Mouse (Mus musculus) adrenal gland, adult 2 months (tissue): ENCODE measurements around the gene Ugt1a5. TPM values are rescaled to one million over a fixed set of nuclear protein-coding genes. Genes with fewer than 3 reads are reported as not detected.

ENCODE experiments used
- DNase-seq: peaks from one replicate; pipeline ENCODE4 v3.0.0; 2021
- polyA plus RNA-seq: library from polyadenylated mRNA; depleted of rRNA; stranded (reverse); fragments of >200 nt; gene quantifications from 2 replicates; pipeline ENCODE4 v1.2.3, GENCODE M21; 2012
- total RNA-seq, 2 experiments: library from RNA; stranded (reverse); gene quantifications; 2 replicates each; pipeline ENCODE4 v1.2.3; 2021

The Ugt1a5 gene
- total and polyA plus RNA-seq, 3 experiments = 0.11 to 0.29 (median 0.14) TPM

- DNase-seq = peak; percentile 61
Measured at GRCm38 (mm10) chr1:88240072-88240471, 74.3 kb downstream of the Ugt1a5 start.

- no peak for DNase-seq
Measured at GRCm38 (mm10) chr1:88240579-88240978, 74.8 kb downstream of the Ugt1a5 start.

GRCm38 (mm10) chr1:88243861-88244260 is 78.0 kb downstream of the Ugt1a5 start:
- DNase-seq = no peak

GRCm38 (mm10) chr1:88245881-88246280 is 80.1 kb downstream of the Ugt1a5 start:
- DNase-seq = no peak

- no peak for DNase-seq
Measured at GRCm38 (mm10) chr1:88246386-88246785, 80.6 kb downstream of the Ugt1a5 start.

DNA sequence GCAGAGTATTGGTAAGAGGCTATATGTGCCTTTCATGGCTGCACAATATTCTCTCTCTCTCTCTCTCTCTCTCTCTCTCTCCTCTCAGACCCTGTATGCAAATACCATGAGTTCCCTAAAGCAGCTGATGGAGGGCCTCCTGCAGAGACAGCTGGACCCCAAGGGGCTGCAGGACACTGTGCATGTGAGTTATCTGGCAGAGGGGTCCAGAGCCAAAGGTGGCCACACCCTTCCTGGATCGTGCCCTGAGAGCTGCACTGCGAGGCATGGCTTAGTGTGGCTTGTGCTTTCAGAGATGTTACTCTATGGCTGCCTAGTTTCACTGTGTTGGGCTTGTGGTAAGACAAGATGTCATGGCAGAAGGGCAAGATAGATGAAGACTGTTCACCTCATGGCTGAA is 81.8 kb downstream of the Ugt1a5 start:
- DNase-seq = no peak

- DNase-seq = no peak
Measured at GRCm38 (mm10) chr1:88248658-88249057, 82.8 kb downstream of the Ugt1a5 start.

GRCm38 (mm10) chr1:88249596-88249995 is 83.8 kb downstream of the Ugt1a5 start:
- no peak for DNase-seq

DNA sequence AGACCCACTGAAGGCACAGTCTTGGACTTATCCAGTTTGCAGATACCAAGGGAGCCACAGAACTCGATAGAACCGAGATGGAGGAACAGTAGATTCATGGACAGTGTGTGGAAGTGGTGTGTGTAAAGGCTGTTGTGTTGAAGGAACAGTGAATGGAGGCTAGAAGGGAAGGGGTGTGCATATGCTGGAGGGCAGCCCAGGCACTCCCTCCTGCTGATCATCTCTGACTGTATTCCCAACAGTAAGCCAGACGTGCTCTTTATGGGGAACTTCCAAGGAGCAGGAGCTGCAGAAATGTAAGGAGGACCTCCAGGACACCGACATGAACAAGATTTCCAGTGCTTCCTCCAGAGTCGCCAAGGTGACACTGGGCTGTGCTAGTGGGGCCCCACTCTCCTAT is 84.2 kb downstream of the Ugt1a5 start:
- DNase-seq = no peak

DNA sequence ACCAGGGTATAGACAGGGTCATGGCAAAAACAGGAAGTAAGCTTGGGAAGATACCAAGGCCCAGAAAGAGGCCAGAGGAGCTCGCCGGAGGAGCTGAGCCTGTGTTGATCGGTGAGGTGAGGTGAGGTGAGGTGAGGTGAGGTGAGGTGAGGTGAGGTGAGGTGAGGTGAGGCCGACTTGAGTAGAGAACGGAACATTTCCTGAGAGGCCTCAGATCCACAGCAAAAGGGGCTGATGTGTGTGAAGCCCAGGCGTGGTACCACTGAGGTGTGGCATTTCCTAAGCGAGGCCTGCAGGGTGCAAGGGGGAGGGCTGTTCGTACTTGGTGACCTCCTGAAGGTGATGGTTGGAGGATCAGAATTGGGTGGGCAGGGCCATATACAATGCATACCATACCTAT is 87.3 kb downstream of the Ugt1a5 start:
- no peak for DNase-seq

- no peak for DNase-seq
Measured at GRCm38 (mm10) chr1:88253540-88253939, 87.7 kb downstream of the Ugt1a5 start.

GRCm38 (mm10) chr1:88254793-88255465 is 89.1 kb downstream of the Ugt1a5 start:
- DNase-seq = no peak

DNA sequence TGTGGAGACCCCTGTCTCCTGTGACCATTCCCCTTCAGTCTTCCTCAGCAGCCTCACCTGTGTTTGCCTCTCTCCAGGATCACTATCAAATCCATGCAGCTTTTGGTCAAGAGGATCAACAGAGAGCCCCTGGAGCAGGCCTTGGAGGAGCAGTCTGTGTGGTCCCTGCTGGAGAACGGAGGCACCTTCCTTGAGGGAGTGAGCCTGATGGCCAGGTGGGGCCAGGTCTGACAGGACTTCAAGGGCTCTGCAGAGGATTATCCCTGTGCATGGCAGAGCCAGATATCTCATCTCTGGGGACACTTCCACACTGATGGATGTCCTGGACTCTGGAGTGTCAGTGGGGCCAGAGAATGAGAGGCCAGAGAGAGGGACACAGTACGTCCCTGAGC is 89.7 kb downstream of the Ugt1a5 start:
- no peak for DNase-seq

- no peak for DNase-seq
Measured at GRCm38 (mm10) chr1:88255989-88256754, 90.4 kb downstream of the Ugt1a5 start.

DNA sequence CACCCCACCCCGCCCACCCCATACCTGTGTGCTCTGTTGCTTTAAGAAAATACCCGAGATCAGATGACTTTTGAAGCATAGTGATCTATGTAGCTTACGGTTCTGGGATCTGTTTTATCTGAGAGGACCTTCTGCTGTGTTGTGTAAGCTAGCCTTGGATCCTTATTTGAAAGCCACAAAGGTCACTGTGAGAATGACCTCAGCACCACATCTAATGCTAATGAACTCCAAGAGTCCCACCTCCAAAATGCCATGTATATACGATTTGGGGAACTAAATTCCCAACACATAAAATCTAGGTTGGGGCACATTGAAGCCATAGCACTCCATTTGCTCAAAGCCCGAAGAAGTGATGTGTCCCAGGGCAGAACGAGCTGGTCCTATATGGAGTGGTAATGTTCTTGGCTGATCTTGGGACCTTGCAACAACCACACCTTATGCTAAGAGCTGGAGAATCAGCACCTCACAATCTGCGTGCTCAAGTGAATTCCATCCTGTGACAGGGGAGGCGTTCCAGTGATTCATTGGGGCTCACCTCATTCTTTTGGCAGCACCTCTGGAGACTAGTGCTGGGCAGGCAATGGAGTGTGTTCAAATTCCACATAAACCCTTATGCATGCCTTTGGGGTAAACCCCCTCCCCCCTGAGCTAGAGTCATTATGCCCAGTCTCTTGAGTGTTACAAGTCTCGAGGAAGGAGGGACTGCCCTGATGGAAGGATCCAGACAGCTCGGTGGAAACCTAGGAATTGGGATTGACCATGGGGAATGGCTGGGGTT is 91.3 kb downstream of the Ugt1a5 start:
- DNase-seq = peak; percentile 22

DNA sequence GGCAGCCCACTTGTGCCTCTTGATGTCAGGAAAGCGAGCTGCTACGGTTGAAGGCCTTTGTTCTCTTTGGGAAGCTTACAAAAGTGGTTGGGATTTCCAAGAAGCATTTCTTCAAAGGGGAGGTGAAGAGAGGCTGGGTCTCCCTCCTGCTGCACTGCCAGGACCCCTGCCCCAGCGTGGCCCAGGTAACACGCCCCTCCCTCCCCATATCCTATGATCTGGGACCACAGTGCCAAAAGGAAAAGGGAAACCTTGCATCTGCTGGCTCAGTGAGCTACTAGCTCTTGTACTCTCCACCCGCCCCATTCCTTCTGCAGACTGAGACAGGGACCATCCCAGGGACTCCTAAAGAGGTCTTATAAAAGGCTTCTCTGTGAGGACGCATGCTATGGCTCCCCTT is 91.9 kb downstream of the Ugt1a5 start:
- DNase-seq = no peak

DNA sequence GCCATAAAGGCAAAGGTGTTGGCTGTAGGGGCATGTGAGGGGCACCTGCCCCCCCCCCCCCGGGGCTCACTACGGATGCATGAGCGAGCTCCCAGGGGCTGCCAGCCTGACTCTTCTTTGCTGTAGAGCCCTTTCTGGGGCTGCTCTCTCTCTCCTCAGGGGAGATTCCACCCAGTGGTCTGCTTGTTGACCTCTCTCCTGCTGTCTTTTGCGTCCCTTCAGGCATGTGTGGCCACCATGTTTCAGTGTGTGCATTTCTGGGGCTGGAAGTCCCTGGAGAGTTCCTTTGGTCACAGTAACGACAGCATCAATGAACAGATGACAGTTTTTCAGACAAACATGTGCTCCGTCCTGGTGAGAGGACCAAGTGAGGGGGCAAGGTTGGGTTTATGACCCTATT is 92.5 kb downstream of the Ugt1a5 start:
- peak; percentile 9 for DNase-seq

DNA sequence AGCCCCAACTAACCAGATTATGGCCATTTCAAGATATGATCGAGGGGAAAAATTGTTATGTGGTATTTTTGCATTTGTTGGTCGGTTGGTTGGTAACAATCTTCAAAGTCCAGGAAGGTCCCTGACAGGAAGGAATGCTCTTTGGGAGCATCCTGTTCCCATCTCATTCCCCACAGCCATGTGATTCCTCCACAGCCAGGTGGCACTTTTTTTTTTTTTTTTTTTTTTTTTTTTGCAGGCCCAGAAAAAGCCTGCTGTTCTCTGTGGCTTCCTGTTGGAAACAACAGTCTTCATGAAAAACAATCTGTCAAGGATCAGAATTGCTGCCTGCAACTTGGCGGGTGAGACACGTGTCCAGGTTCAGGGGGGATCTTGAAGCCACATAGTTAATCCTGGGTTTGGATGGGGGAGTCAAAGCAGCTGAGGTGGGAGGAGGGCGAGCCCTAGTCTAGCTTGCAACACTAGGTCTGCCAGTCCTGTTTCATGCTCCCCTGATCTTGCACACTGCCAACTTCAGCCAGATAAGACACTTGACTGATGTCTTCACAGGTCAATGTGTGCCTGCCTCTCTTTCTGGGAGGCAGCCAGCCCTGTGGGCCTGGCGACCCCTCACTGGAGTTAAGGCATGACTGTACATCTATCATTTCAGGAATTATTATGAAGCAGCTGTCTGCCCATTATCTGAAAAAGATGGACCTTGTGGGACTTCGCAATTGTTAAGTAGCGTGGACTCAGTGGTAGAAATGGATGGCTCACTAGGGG is 93.2 kb downstream of the Ugt1a5 start:
- peak; percentile 59 for DNase-seq

- peak; percentile 23 for DNase-seq
Measured at GRCm38 (mm10) chr1:88259643-88260024, 93.8 kb downstream of the Ugt1a5 start.

- DNase-seq = peak; percentile 67
Measured at GRCm38 (mm10) chr1:88260114-88260513, 94.3 kb downstream of the Ugt1a5 start.

DNA sequence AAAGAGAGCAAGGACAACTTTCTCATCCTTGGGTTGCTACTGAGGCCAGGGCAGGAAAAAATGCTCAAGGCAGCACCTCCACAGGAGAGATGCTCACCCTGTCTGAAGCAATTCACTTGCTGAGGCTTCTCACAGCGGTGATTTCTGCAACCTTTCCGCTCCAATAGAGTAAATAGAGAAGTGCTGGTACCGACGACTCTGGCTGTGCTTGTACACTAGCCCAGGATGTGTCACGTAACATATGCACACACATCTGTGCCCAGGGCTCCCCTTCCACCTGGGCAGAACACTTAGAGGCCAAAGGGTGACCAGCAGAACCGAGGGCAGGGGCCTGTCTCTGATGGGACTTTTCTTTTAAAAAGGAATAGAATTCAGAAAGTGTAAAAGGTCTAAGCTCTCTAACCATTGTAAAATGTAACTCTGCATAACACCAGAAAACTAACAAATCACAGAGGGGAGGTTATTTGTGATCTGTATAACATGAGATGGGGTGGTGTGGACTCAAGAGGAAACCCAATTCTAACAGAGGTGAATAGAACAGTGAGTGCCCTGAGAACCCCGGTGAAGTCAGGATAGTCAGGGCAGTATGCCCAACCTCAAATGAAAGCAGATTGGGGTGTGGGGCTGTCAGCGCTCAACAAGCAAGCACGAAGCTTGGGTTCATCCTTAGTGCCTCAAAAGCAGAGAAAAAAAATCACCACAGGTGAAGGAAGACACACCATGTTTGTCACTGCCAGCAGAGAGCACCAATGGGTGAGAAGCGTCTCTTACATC is 95.0 kb downstream of the Ugt1a5 start:
- DNase-seq = no peak
